Mouse (Mus musculus) cortical plate, adult 2 months (tissue): ENCODE data around the gene Baz1a. TPM values are rescaled to one million over a fixed set of nuclear protein-coding genes. Genes with fewer than 3 reads are reported as not detected.

Source experiments
- H3K27ac ChIP-seq: fragments of 200-500 bp; 2 replicates; pipeline ENCODE4 v1.5.1; 2012; ENCODE audit warnings: low read length, control low read depth, inconsistent platforms; ENCODE audit not compliant: insufficient read depth
- H3K4me1 ChIP-seq: fragments of 200-500 bp; 2 replicates; pipeline ENCODE4 v1.6.1; 2011; ENCODE audit warnings: low read length; ENCODE audit not compliant: control insufficient read depth, insufficient read depth
- H3K4me3 ChIP-seq: fragments of 200-500 bp; 2 replicates; pipeline ENCODE4 v1.5.1; 2011; ENCODE audit warnings: mild to moderate bottlenecking, low read length, control low read depth; ENCODE audit not compliant: insufficient read depth
- CTCF ChIP-seq: fragments of 200-500 bp; IDR thresholded peaks from 2 replicates; pipeline ENCODE4 v1.5.1; 2011; ENCODE audit warnings: mild to moderate bottlenecking, control low read depth, low read length; ENCODE audit not compliant: insufficient read depth; ENCODE audit errors: extremely low read depth
- POLR2A ChIP-seq: fragments of 200-500 bp; IDR thresholded peaks from 2 replicates; pipeline ENCODE4 v1.6.1; 2011; ENCODE audit warnings: mild to moderate bottlenecking, low read length, control low read depth; ENCODE audit not compliant: insufficient read depth; ENCODE audit errors: extremely low read depth
- polyA plus RNA-seq: library from polyadenylated mRNA; depleted of rRNA; stranded (reverse); fragments of >200 nt; gene quantifications from 2 replicates; pipeline ENCODE4 v1.2.3, GENCODE M21; 2012; rRNA removed

Gene Baz1a
- polyA plus RNA-seq: 1.8 and 2.3 TPM in 2 replicates

GRCm38 (mm10) chr12:55013626-55014398 lies at the start of gene Baz1a:
TSS of gene Baz1a (minus strand) at chr12:55014348.
- Histone ChIP-seq H3K27ac (no peak within 1 kb of the TSS), H3K4me3 (no peak within 1 kb of the TSS), H3K4me1 (no peaks in the 10 kb centered on the region)
- no peak for TF ChIP-seq CTCF
- no peak for TF ChIP-seq POLR2A

- TF ChIP-seq CTCF (no peak), POLR2A (no peak)
- no peak overlapping the region for H3K4me3 ChIP-seq
- H3K27ac ChIP-seq: no peak overlapping the region
- no peaks in the 10 kb centered on the region for H3K4me1 ChIP-seq
These were observed 48.0 kb upstream of the Baz1a start for GRCm38 (mm10) chr12:55062141-55062540.

- Histone ChIP-seq H3K4me3 (no peak overlapping the region), H3K27ac (no peak overlapping the region), H3K4me1 (no peaks in the 10 kb centered on the region)
- TF ChIP-seq CTCF: no peak
- TF ChIP-seq POLR2A: no peak
These were observed 46.9 kb upstream of the Baz1a start for GRCm38 (mm10) chr12:55061006-55061405.

GRCm38 (mm10) chr12:55060212-55060898 lies 46.2 kb upstream of the Baz1a start:
- no peaks in the 10 kb centered on the region for H3K4me1 ChIP-seq
- no peak overlapping the region for H3K4me3 ChIP-seq
- no peak overlapping the region for H3K27ac ChIP-seq
- TF ChIP-seq CTCF: no peak
- no peak for TF ChIP-seq POLR2A

- TF ChIP-seq CTCF: no peak
- no peak for TF ChIP-seq POLR2A
These were observed 45.7 kb upstream of the Baz1a start for GRCm38 (mm10) chr12:55059812-55060211.

GRCm38 (mm10) chr12:55058865-55059615 lies 44.9 kb upstream of the Baz1a start:
- TF ChIP-seq POLR2A (no peak), CTCF (no peak)

More at GRCm38 (mm10) chr12:55059812-55060211, 45.7 kb upstream of the Baz1a start:
- no peak overlapping the region for H3K4me3 ChIP-seq
- no peaks in the 10 kb centered on the region for H3K4me1 ChIP-seq
- no peak overlapping the region for H3K27ac ChIP-seq

GRCm38 (mm10) chr12:55056703-55057102 lies 42.6 kb upstream of the Baz1a start:
- TF ChIP-seq POLR2A (no peak), CTCF (no peak)
- no peak overlapping the region for H3K4me3 ChIP-seq
- H3K4me1 ChIP-seq: no peaks in the 10 kb centered on the region
- no peak overlapping the region for H3K27ac ChIP-seq

More at GRCm38 (mm10) chr12:55058865-55059615, 44.9 kb upstream of the Baz1a start:
- no peak overlapping the region for H3K4me3 ChIP-seq
- H3K27ac ChIP-seq: no peak overlapping the region
- no peaks in the 10 kb centered on the region for H3K4me1 ChIP-seq

- Histone ChIP-seq H3K4me3 (no peak overlapping the region), H3K4me1 (no peaks in the 10 kb centered on the region), H3K27ac (no peak overlapping the region)
- TF ChIP-seq CTCF: no peak
- TF ChIP-seq POLR2A: no peak
These were observed 40.5 kb upstream of the Baz1a start for GRCm38 (mm10) chr12:55054551-55055241.

GRCm38 (mm10) chr12:55053267-55053666 lies 39.1 kb upstream of the Baz1a start:
- Histone ChIP-seq H3K4me3 (no peak overlapping the region), H3K27ac (no peak overlapping the region), H3K4me1 (no peaks in the 10 kb centered on the region)
- TF ChIP-seq POLR2A: no peak
